Mouse (Mus musculus) liver, embryonic 11.5 days (tissue): ENCODE data around the gene Csrp2. TPM values are rescaled to one million over a fixed set of nuclear protein-coding genes. Genes with fewer than 3 reads are reported as not detected.
A peak's percentile ranks its signal among the peaks of the same experiment; 100 is the strongest.

Experiments
- ATAC-seq: fragments of 200-750 bp; cut with Nextera tagmentation; replicated peaks from 2 replicates; pipeline ENCODE4 v1.8.0; 2017; ENCODE audit warnings: moderate number of reproducible peaks, mild to moderate bottlenecking, moderate TSS enrichment, moderate library complexity; ENCODE audit not compliant: low FRiP score
- DNase-seq: peaks from one replicate; pipeline ENCODE4 v3.0.0-alpha.2; 2017; ENCODE audit warnings: low spot score
- H3K27ac ChIP-seq: fragments of 300-500 bp; sonication (generic); 2 replicates; pipeline ENCODE4 v1.5.1; 2014; ENCODE audit warnings: mild to moderate bottlenecking, low read depth, low read length, control low read depth
- H3K27me3 ChIP-seq: fragments of 300-500 bp; sonication (generic); replicated peaks from 2 replicates; pipeline ENCODE4 v1.6.1; 2014; ENCODE audit warnings: low read length, mixed read lengths; ENCODE audit not compliant: control insufficient read depth, insufficient read depth
- H3K36me3 ChIP-seq: fragments of 300-500 bp; sonication (generic); 2 replicates; pipeline ENCODE4 v1.6.1; 2014; ENCODE audit warnings: mild to moderate bottlenecking, low read length, moderate library complexity, mixed read lengths; ENCODE audit not compliant: control insufficient read depth, insufficient read depth
- H3K4me1 ChIP-seq: fragments of 300-500 bp; sonication (generic); replicated peaks from 2 replicates; pipeline ENCODE4 v1.6.1; 2014; ENCODE audit warnings: low read length, mixed read lengths; ENCODE audit not compliant: control insufficient read depth, insufficient read depth
- H3K4me2 ChIP-seq: fragments of 300-500 bp; sonication (generic); 2 replicates; pipeline ENCODE4 v1.6.1; 2014; ENCODE audit warnings: mild to moderate bottlenecking, control low read depth, moderate library complexity
- H3K4me3 ChIP-seq: fragments of 300-500 bp; sonication (generic); 2 replicates; pipeline ENCODE4 v1.5.1; 2014; ENCODE audit warnings: low read depth, low read length, control low read depth
- H3K9ac ChIP-seq: fragments of 300-500 bp; sonication (generic); 2 replicates; pipeline ENCODE4 v1.6.1; 2014; ENCODE audit warnings: low read depth, low read length, control low read depth
- H3K9me3 ChIP-seq: fragments of 300-500 bp; sonication (generic); 2 replicates; pipeline ENCODE4 v1.6.1; 2016; ENCODE audit warnings: low read length, inconsistent platforms, mixed read lengths; ENCODE audit not compliant: control insufficient read depth
- WGBS: fragments of 180-500 bp; shearing (Covaris S2); extraction: QIAGEN DNeasy Blood & Tissue Kit; methylation state at CpG from one replicate; pipeline ENCODE4 v1.1.7; 2014; 5-methylcytosine and 5-hydroxymethylcytosine counted together
- polyA plus RNA-seq: library from polyadenylated mRNA; unstranded; fragments of >200 nt; fragmentation: Nextera tagmentation; extraction: Ambion mirVana; gene quantifications from 2 replicates; pipeline ENCODE4 v1.2.1, GENCODE M21; 2014

Csrp2 gene
- 64.4 and 72.4 TPM in 2 replicates for polyA plus RNA-seq

GRCm38 (mm10) chr10:110919531-110920343 is at the start of gene Csrp2:
Csrp2 (plus strand) TSS chr10:110919789.
- ATAC-seq, result peak; percentile 88
- Histone ChIP-seq H3K4me2 (peak within 1 kb of the TSS; percentile 98), H3K27ac (peak within 1 kb of the TSS; percentile 83), H3K4me3 (peak within 1 kb of the TSS; percentile 65), H3K9me3 (peaks cover 2% of the 10 kb centered on the region; the same call in 1 of the 2 replicates), H3K27me3 (no peaks in the 10 kb centered on the region), H3K4me1 (peaks cover 9% of the 10 kb centered on the region), H3K36me3 (no peaks in the 10 kb centered on the region), H3K9ac (peak within 1 kb of the TSS; percentile 77)
- DNase-seq, result peak; percentile 87
- WGBS, result under 1% methylated on average over 66 of the region's 67 CpGs

DNA sequence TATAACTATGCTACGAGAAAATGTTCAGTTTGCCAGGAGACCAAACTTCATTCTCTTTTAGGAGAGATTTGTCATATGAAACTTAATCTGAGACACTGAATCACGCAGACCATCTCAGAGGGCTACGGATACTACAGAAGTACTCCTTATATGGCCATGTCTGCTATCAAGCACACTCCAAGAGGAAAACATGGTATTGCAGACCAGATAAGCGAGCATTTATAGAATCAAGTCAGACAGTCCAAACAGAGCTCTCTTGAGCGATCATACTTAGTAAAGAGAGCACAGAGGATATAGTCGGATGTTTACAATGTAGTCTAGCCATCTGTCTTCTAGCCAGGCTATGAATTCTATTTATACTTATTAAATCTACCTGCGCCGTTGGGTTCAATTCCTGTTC is 44.7 kb upstream of the Csrp2 start:
- Histone ChIP-seq H3K4me2 (no peak overlapping the region), H3K4me3 (no peak overlapping the region), H3K9ac (no peak overlapping the region), H3K27ac (no peak overlapping the region), H3K4me1 (peaks cover 6% of the 10 kb centered on the region), H3K9me3 (no peaks in the 10 kb centered on the region), H3K27me3 (no peaks in the 10 kb centered on the region), H3K36me3 (no peaks in the 10 kb centered on the region)
- no peak; the same call in 1 of the 2 replicates for ATAC-seq
- WGBS, result 66% methylated on average over 8 of the region's 8 CpGs
- DNase-seq, result no peak

DNA sequence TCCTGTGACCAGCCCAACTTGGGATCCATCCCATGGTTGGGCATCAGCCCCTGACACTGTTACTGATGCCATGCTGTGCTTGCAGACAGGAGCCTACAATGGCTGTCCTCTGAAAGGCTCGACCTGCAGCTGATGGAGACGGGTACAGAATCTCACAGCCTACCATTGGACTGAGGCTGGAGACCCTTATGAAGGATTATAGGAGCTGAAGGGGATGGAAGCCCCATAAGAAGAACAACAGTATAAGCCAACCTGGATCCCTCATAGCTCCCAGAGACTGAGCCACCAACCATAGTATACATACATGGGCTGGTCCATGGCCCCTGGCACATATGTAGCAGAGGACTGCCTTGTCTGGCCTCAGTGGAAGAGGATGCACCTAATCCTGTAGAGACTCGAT is 42.6 kb upstream of the Csrp2 start:
- no peaks in the 10 kb centered on the region for H3K27me3 ChIP-seq
- WGBS, result 79% methylated on average over 3 of the region's 3 CpGs
- no peak overlapping the region for H3K4me2 ChIP-seq
- H3K9ac ChIP-seq, result no peak overlapping the region
- H3K27ac ChIP-seq, result no peak overlapping the region
- no peak for DNase-seq
- no peak overlapping the region for H3K4me3 ChIP-seq
- H3K4me1 ChIP-seq, result peaks cover 6% of the 10 kb centered on the region
- no peaks in the 10 kb centered on the region for H3K9me3 ChIP-seq
- ATAC-seq, result no peak
- no peaks in the 10 kb centered on the region for H3K36me3 ChIP-seq

- DNase-seq (no peak), ATAC-seq (no peak)
- Histone ChIP-seq H3K9ac (no peak overlapping the region), H3K4me2 (no peak overlapping the region), H3K27me3 (no peaks in the 10 kb centered on the region), H3K4me3 (no peak overlapping the region), H3K9me3 (no peaks in the 10 kb centered on the region), H3K27ac (no peak overlapping the region), H3K4me1 (peaks cover 6% of the 10 kb centered on the region), H3K36me3 (no peaks in the 10 kb centered on the region)
- WGBS, result 54% methylated on average over 8 of the region's 8 CpGs
Measured at GRCm38 (mm10) chr10:110877851-110878250, 41.7 kb upstream of the Csrp2 start.

DNA sequence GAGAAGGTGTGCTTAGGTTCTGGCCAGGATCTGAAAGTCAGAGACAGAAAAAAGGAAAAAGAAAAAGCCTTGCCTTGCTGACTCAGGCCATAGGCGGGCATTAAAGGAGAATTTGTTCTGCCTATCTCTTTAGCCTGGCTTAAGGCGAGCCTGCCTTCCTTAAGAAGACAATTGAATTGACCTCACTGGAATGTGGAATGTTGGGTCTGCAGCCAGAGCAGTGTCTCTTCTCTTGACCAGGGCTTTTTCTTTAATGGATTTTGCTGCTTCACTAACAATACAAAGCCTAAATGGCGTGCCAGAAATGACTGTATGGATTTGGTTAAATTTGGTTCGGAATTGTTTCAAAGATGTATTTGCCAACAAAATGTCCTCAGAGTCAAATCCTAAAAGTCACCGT is 40.9 kb upstream of the Csrp2 start:
- DNase-seq, result no peak
- H3K27ac ChIP-seq, result 0 out of 2 replicates have a peak overlapping the region, but pooled peaks have one; percentile 32
- WGBS, result 52% methylated on average over 5 of the region's 5 CpGs
- no peak overlapping the region for H3K4me3 ChIP-seq
- H3K9me3 ChIP-seq, result no peaks in the 10 kb centered on the region
- no peak overlapping the region for H3K9ac ChIP-seq
- H3K27me3 ChIP-seq, result no peaks in the 10 kb centered on the region
- no peak overlapping the region for H3K4me2 ChIP-seq
- peaks cover 6% of the 10 kb centered on the region for H3K4me1 ChIP-seq
- ATAC-seq, result no peak
- H3K36me3 ChIP-seq, result no peaks in the 10 kb centered on the region

DNA sequence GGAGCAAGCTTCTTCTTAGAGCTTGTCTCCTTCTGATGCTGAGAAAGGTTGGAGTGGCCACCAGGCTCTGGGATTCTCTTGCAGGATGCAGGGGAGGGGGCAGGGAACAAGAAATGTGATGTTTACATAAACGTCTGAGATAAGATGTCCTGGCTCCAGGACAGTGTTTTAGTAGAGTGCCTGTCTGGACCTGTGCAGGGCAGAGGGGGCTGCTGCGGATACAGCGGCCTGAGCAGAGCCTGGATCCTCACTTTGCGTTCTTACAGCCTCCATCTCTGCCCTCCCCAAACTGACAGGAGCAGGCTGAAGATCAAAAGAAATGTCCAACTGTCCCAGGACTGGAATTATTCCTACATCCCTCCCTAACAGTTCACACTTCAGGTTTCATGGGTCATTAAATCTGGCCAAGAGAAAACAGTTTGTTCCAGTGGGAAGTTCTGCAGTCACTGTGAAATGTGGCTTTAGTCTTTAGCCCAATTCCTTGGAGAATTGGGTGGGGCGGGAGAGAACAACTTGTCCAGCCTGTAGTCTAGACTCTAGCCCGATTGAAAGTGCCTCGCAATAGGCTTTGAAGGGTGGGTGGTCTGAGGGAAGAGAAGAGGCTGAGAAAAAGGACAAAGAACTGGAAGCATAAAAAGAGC is 40.0 kb upstream of the Csrp2 start:
- no peak overlapping the region for H3K27ac ChIP-seq
- WGBS, result 32% methylated on average over 7 of the region's 7 CpGs
- no peak overlapping the region for H3K9ac ChIP-seq

DNA sequence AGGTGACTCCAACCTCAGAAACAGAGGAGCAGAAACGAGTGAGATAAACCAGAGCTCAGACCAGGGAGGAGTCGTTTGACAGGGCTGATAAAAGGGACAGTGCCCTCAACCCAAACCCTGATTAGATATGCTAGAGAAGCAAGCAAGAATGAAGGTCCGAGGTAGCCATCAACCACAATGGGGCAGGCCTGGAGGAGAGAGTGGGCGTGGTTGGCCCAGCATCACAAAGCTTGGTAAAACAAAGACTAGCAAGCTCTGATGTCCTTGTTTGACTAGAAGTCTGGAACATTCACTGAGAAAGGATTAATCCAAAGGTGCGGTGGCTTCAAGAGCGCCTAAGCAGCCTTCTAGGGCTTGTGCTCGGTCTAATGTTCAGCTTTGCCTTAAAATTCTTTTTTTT is 38.2 kb upstream of the Csrp2 start:
- Histone ChIP-seq H3K9ac (no peak overlapping the region), H3K36me3 (no peaks in the 10 kb centered on the region), H3K4me1 (peaks cover 6% of the 10 kb centered on the region), H3K4me2 (no peak overlapping the region), H3K4me3 (no peak overlapping the region), H3K27me3 (no peaks in the 10 kb centered on the region), H3K9me3 (no peaks in the 10 kb centered on the region), H3K27ac (no peak overlapping the region)
- ATAC-seq (no peak), DNase-seq (no peak)
- WGBS, result 54% methylated on average over 7 of the region's 7 CpGs

More for the DNA sequence above, 40.0 kb upstream of the Csrp2 start:
- Histone ChIP-seq H3K27me3 (no peaks in the 10 kb centered on the region), H3K9me3 (no peaks in the 10 kb centered on the region), H3K36me3 (no peaks in the 10 kb centered on the region), H3K4me2 (no peak overlapping the region), H3K4me3 (no peak overlapping the region), H3K4me1 (peaks cover 6% of the 10 kb centered on the region)
- ATAC-seq (peak; percentile 42), DNase-seq (no peak)

DNA sequence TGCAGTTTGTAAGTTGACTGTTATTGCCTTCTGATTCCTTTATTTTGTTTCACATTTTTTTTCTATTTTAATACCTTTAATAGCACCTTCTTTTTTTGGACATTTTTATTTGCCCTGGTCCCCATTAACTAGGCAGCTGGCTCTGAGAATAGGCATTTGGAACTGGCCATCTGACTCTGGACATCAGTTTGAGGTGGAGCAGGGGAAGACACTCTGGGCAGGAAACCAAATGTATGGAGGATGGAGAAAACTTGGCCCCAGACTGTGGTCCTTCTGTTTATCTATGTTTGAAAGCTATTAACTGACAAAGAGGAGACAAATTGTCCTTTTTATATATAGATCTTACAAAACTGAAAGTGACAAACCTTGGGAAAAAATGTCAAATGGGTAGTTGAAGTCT is 36.9 kb upstream of the Csrp2 start:
- DNase-seq (no peak), ATAC-seq (no peak)
- no peaks in the 10 kb centered on the region for H3K36me3 ChIP-seq
- no peak overlapping the region for H3K27ac ChIP-seq
- H3K9ac ChIP-seq, result no peak overlapping the region
- no peak overlapping the region for H3K4me3 ChIP-seq
- no peaks in the 10 kb centered on the region for H3K27me3 ChIP-seq
- peaks cover 6% of the 10 kb centered on the region for H3K4me1 ChIP-seq
- no peak overlapping the region for H3K4me2 ChIP-seq
- H3K9me3 ChIP-seq, result no peaks in the 10 kb centered on the region
